Comparison of ENCODE assay signal across 25 mouse cellular contexts in the genomic region with DNA sequence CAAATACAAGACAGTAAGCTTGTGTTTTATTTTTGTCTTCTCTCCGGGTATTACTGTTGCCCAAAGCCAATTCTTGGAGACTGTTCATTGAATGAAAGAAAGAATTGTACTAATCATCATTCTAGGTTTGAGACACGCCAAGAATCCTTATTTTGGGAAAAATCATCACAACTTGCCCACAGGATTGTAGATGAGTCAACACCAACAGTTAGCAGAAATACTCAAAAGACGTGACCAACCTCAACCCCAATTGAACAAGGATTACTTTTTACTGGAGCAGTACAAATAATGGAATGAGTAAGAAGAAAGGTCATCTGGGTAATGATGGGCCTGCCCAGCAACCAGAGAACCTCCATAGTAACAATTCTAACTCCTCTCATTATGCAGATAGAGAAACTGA. TPM values are rescaled to one million over a fixed set of nuclear protein-coding genes. Genes with fewer than 3 reads are reported as not detected.
DNase-seq lines count a peak whose midpoint lies in the region; TF ChIP-seq lines count a peak whose summit lies in the region.
"Had no signal": no experiment of that assay in that cellular context is flagged by ENCODE, and none has a peak within 500 bp of the region (broad histone marks: within the 10 kb centered on the region; RNA-seq: fewer than 3 reads in every experiment).

No protein-coding gene starts in this region.

- peak overlapping the region; percentile 43 for H3K4me2 ChIP-seq in myocyte (ENCODE audit: low read depth)
- H3K4me2 ChIP-seq: embryonic facial prominence, embryonic 12.5 days; forebrain, embryonic 13.5 days; forebrain, embryonic 15.5 days had no signal

- no peak overlapping the region for H3K4me3 ChIP-seq in embryonic fibroblast, embryonic 13.5 days (ENCODE audit: insufficient read depth, low read length)
- no peak overlapping the region for H3K4me3 ChIP-seq in myocyte
- H3K4me3 ChIP-seq: embryonic facial prominence, embryonic 10.5 days; embryonic facial prominence, embryonic 12.5 days; erythroblast, embryonic 14.5 days; forebrain, embryonic 13.5 days; forebrain, embryonic 15.5 days had no signal

- peak overlapping the region; percentile 61; the same call in 1 of the 2 replicates for H3K27ac ChIP-seq in embryonic fibroblast, embryonic 13.5 days (ENCODE audit: insufficient read depth, low read length)
- H3K27ac ChIP-seq: embryonic facial prominence, embryonic 10.5 days; embryonic facial prominence, embryonic 12.5 days; forebrain, embryonic 13.5 days; forebrain, embryonic 15.5 days had no signal

- TF ChIP-seq CTCF in embryonic fibroblast, embryonic 13.5 days (IDR thresholded peaks at IDR 0.05; ENCODE audit: borderline replicate concordance, insufficient read depth, low read length) = no peak

- TF ChIP-seq POLR2A in embryonic fibroblast, embryonic 13.5 days (IDR thresholded peaks at IDR 0.05; ENCODE audit: low read depth, low read length) = no peak
- TF ChIP-seq POLR2A in myocyte (IDR thresholded peaks at IDR 0.05; ENCODE audit: insufficient read length, low read depth) = no peak

- intact Hi-C loops in heart, postnatal 25 days (cut with DNase I) = no loop called here
- intact Hi-C loops in left cerebral cortex, postnatal 36 days (cut with DNase I) = no loop called here
- intact Hi-C loops in left cerebral cortex, postnatal 10 days (cut with DNase I) = no loop called here

- DNase-seq in heart, adult 11 months = peak; percentile 11
- no peak for DNase-seq in heart, postnatal 25 days (ENCODE audit: low spot score)
- DNase-seq in Muller cell, postnatal 12 days (ENCODE audit: inconsistent ontology term) = peak; percentile 30
- DNase-seq in adrenal gland, adult 18-20 months (ENCODE audit: low spot score in 2 of 2) = no peak
- DNase-seq in left cerebral cortex, postnatal 36 days (ENCODE audit: low spot score in 2 of 2) = no peak
- DNase-seq in left cerebral cortex, postnatal 10 days (ENCODE audit: extremely low spot score in 1 of 2, low spot score in 2 of 2) = no peak
- DNase-seq: adrenal gland, adult 2 months; adrenal gland, postnatal 10 days; adrenal gland, postnatal 25 days; B cell, adult 2 months; cerebellum, adult 11-12 months; cerebellum, adult 2 months; cerebellum, adult 9-10 months; cerebellum, postnatal 10 days; cerebellum, postnatal 25 days; forebrain, postnatal 0 days had no signal

- H3K27me3 ChIP-seq in myocyte (ENCODE audit: control insufficient read depth, insufficient read depth, insufficient read length) = no peaks in the 10 kb centered on the region
- H3K27me3 ChIP-seq: CH12.LX; embryonic facial prominence, embryonic 12.5 days; forebrain, embryonic 13.5 days; forebrain, embryonic 15.5 days had no signal

- H3K4me1 ChIP-seq in embryonic fibroblast, embryonic 13.5 days (ENCODE audit: control insufficient read depth, insufficient read depth, low read length) = peaks cover 3% of the 10 kb centered on the region
- H3K4me1 ChIP-seq: embryonic facial prominence, embryonic 10.5 days; embryonic facial prominence, embryonic 12.5 days; forebrain, embryonic 13.5 days; forebrain, embryonic 15.5 days had no signal

- H3ac ChIP-seq in myocyte (ENCODE audit: control insufficient read depth, insufficient read length) = no peak overlapping the region

- no peaks in the 10 kb centered on the region for H3K79me2 ChIP-seq in myocyte (ENCODE audit: control insufficient read depth, insufficient read depth)

- H3K36me3 ChIP-seq in myocyte (ENCODE audit: control insufficient read depth, insufficient read depth) = no peaks in the 10 kb centered on the region
- H3K36me3 ChIP-seq: embryonic facial prominence, embryonic 10.5 days; embryonic facial prominence, embryonic 12.5 days; forebrain, embryonic 15.5 days; G1E had no signal

TF ChIP-seq in myocyte, 11 proteins besides CTCF, POLR2A, EP300 and RAD21:
- TF ChIP-seq TCF3 (IDR thresholded peaks at IDR 0.05; ENCODE audit: insufficient read length, low read depth) (no peak), SRF (IDR thresholded peaks at IDR 0.05; ENCODE audit: control insufficient read depth, insufficient read length, low read depth) (no peak), MYOG (IDR thresholded peaks at IDR 0.05; ENCODE audit: control insufficient read depth in 1 of 3, insufficient read depth in 1 of 3, insufficient read length in 2 of 3, low read depth in 2 of 3) (no peak), USF1 (IDR thresholded peaks at IDR 0.05; ENCODE audit: low read depth) (no peak), REST (IDR thresholded peaks at IDR 0.05; ENCODE audit: insufficient read depth, insufficient read length) (no peak), POLR2AphosphoS2 (IDR thresholded peaks at IDR 0.05; ENCODE audit: insufficient read length, low read depth) (no peak), MYOD1 (IDR thresholded peaks at IDR 0.05; ENCODE audit: control insufficient read depth in 1 of 3, insufficient read length in 2 of 3, low read depth in 2 of 3) (no peak), CEBPB (IDR thresholded peaks at IDR 0.05; ENCODE audit: insufficient read depth, poor library complexity, severe bottlenecking) (no peak), E2F4 (IDR thresholded peaks at IDR 0.05; ENCODE audit: insufficient read depth) (no peak), MAX (IDR thresholded peaks at IDR 0.05; ENCODE audit: low read depth) (no peak), TCF12 (IDR thresholded peaks at IDR 0.05; ENCODE audit: insufficient read depth, poor library complexity, severe bottlenecking) (no peak)

RNA-seq across cellular contexts. Expression of gene Apln, which starts 5.7 kb away (rescaled TPM):
- 10 to 100 TPM in 1 of 2 experiments, 1 to 10 TPM in 1; 9.3 to 17.0 TPM for total RNA-seq in heart, postnatal 25 days (2021)
- 3.4 and 5.0 TPM in 2 replicates for polyA plus RNA-seq in embryonic fibroblast, embryonic 13.5 days (2011; ENCODE audit: insufficient read length, low read depth, missing spikeins)
- polyA plus RNA-seq in myocyte (2012; fragmentation: generic; extraction: Trizol) = 2.4 TPM
- total RNA-seq in adrenal gland, adult 18-20 months (2021) = 10 to 100 TPM in 1 of 2 experiments, 1 to 10 TPM in 1; 1.5 to 23.2 TPM
- total RNA-seq in left cerebral cortex, postnatal 36 days (2021) = 10 to 100 TPM; 20.1 to 29.8 TPM
- total RNA-seq in left cerebral cortex, postnatal 10 days (2021) = 10 to 100 TPM; 14.9 to 16.6 TPM
- polyA plus RNA-seq: erythroblast, embryonic 14.5 days had no signal

Comparison
In these comparisons a context has a peak if more than half of its experiments do, and no peak if none do; other contexts are left out.
1. DNase-seq: peak in heart, adult 11 months (single experiment) and Muller cell, postnatal 12 days (single experiment); none in heart, postnatal 25 days (single experiment), adrenal gland, adult 18-20 months (0 of 2), left cerebral cortex, postnatal 36 days (0 of 2) and left cerebral cortex, postnatal 10 days (0 of 2).